Mouse (Mus musculus): ENCODE measurements around the gene Mfsd4a. TPM values are rescaled to one million over a fixed set of nuclear protein-coding genes. Genes with fewer than 3 reads are reported as not detected.

The Mfsd4a gene
- total RNA-seq, 2 experiments from 2014 or later: 0.68 TPM; not detected in 1

- ATAC-seq (replicated peaks; ENCODE audit: low FRiP score, poor library complexity, severe bottlenecking): no peak
Measured at GRCm38 (mm10) chr1:132000506-132000905, 67.4 kb downstream of the Mfsd4a start.

GRCm38 (mm10) chr1:131995062-131995461, 72.8 kb downstream of the Mfsd4a start:
- ATAC-seq (replicated peaks; ENCODE audit: low FRiP score, poor library complexity, severe bottlenecking): peak; percentile 79

- ATAC-seq (replicated peaks; ENCODE audit: low FRiP score, poor library complexity, severe bottlenecking): no peak
Measured at GRCm38 (mm10) chr1:131993169-131994040, 74.5 kb downstream of the Mfsd4a start.

GRCm38 (mm10) chr1:131992561-131993001, 75.3 kb downstream of the Mfsd4a start:
- no peak for ATAC-seq (replicated peaks; ENCODE audit: low FRiP score, poor library complexity, severe bottlenecking)

- no peak for ATAC-seq (replicated peaks; ENCODE audit: low FRiP score, poor library complexity, severe bottlenecking)
Measured at GRCm38 (mm10) chr1:131990083-131990760, 77.6 kb downstream of the Mfsd4a start.

GRCm38 (mm10) chr1:131989476-131989875, 78.4 kb downstream of the Mfsd4a start:
- ATAC-seq (replicated peaks; ENCODE audit: low FRiP score, poor library complexity, severe bottlenecking): no peak

- no peak for ATAC-seq (replicated peaks; ENCODE audit: low FRiP score, poor library complexity, severe bottlenecking)
Measured at GRCm38 (mm10) chr1:131987432-131987831, 80.4 kb downstream of the Mfsd4a start.

GRCm38 (mm10) chr1:131983806-131984205, 84.1 kb downstream of the Mfsd4a start:
- no peak for ATAC-seq (replicated peaks; ENCODE audit: low FRiP score, poor library complexity, severe bottlenecking)

- peak; percentile 86 for ATAC-seq (replicated peaks; ENCODE audit: low FRiP score, poor library complexity, severe bottlenecking)
Measured at GRCm38 (mm10) chr1:131982907-131983306, 85.0 kb downstream of the Mfsd4a start.

GRCm38 (mm10) chr1:131981378-131982013, 86.4 kb downstream of the Mfsd4a start:
- peak; percentile 86 for ATAC-seq (replicated peaks; ENCODE audit: low FRiP score, poor library complexity, severe bottlenecking)

GRCm38 (mm10) chr1:131980471-131980870, 87.4 kb downstream of the Mfsd4a start:
- no peak for ATAC-seq (replicated peaks; ENCODE audit: low FRiP score, poor library complexity, severe bottlenecking)

GRCm38 (mm10) chr1:131976886-131977285, 91.0 kb downstream of the Mfsd4a start:
- no peak for ATAC-seq (replicated peaks; ENCODE audit: low FRiP score, poor library complexity, severe bottlenecking)

- no peak for ATAC-seq (replicated peaks; ENCODE audit: low FRiP score, poor library complexity, severe bottlenecking)
Measured at GRCm38 (mm10) chr1:131973991-131974390, 93.9 kb downstream of the Mfsd4a start.

Other genes with a start within 250 kb of the Mfsd4a start
- gene Slc41a1, start 240.6 kb downstream of the Mfsd4a start, total RNA-seq (2015; ENCODE audit: low replicate concordance): 0.96 and 1.3 TPM in 2 replicates
- gene Slc41a1, start 240.6 kb downstream of the Mfsd4a start, total RNA-seq (2017; ENCODE audit: low replicate concordance): 0.56 TPM in 1 of 2 replicates, not detected in the other
- 9.0 and 11.3 TPM in 2 replicates for gene Rab29, start 200.8 kb downstream of the Mfsd4a start, total RNA-seq (2015; ENCODE audit: low replicate concordance)
- 5.2 and 14.2 TPM in 2 replicates for gene Rab29, start 200.8 kb downstream of the Mfsd4a start, total RNA-seq (2017; ENCODE audit: low replicate concordance)
- 35.0 and 47.6 TPM in 2 replicates for gene Nucks1, start 157.5 kb downstream of the Mfsd4a start, total RNA-seq (2015; ENCODE audit: low replicate concordance)
- 77.1 and 83.3 TPM in 2 replicates for gene Nucks1, start 157.5 kb downstream of the Mfsd4a start, total RNA-seq (2017; ENCODE audit: low replicate concordance)
- gene Slc45a3, start 105.1 kb downstream of the Mfsd4a start, total RNA-seq (2015; ENCODE audit: low replicate concordance): not detected in 2 replicates
- 0.56 and 1.3 TPM in 2 replicates for gene Slc45a3, start 105.1 kb downstream of the Mfsd4a start, total RNA-seq (2017; ENCODE audit: low replicate concordance)
- gene Elk4, start 60.5 kb downstream of the Mfsd4a start, total RNA-seq (2015; ENCODE audit: low replicate concordance): 96.8 and 101 TPM in 2 replicates
- 75.8 and 94.4 TPM in 2 replicates for gene Elk4, start 60.5 kb downstream of the Mfsd4a start, total RNA-seq (2017; ENCODE audit: low replicate concordance)
- gene Cdk18, start 71.6 kb upstream of the Mfsd4a start, total RNA-seq (2015; ENCODE audit: low replicate concordance): not detected in 2 replicates
- 0.28 TPM in 1 of 2 replicates, not detected in the other for gene Cdk18, start 71.6 kb upstream of the Mfsd4a start, total RNA-seq (2017; ENCODE audit: low replicate concordance)
- gene Lemd1, start 123.4 kb upstream of the Mfsd4a start, total RNA-seq (2015; ENCODE audit: low replicate concordance): not detected in 2 replicates
- not detected in 2 replicates for gene Lemd1, start 123.4 kb upstream of the Mfsd4a start, total RNA-seq (2017; ENCODE audit: low replicate concordance)
- gene AC124108.1, start 123.4 kb upstream of the Mfsd4a start, total RNA-seq (2015; ENCODE audit: low replicate concordance): not detected in 2 replicates
- not detected in 2 replicates for gene AC124108.1, start 123.4 kb upstream of the Mfsd4a start, total RNA-seq (2017; ENCODE audit: low replicate concordance)
- not detected in 2 replicates for gene Gm10188, start 161.7 kb upstream of the Mfsd4a start, total RNA-seq (2015; ENCODE audit: low replicate concordance)
- not detected in 2 replicates for gene Gm10188, start 161.7 kb upstream of the Mfsd4a start, total RNA-seq (2017; ENCODE audit: low replicate concordance)
- gene Klhdc8a, start 230.6 kb upstream of the Mfsd4a start, total RNA-seq (2015; ENCODE audit: low replicate concordance): not detected in 2 replicates
- not detected in 2 replicates for gene Klhdc8a, start 230.6 kb upstream of the Mfsd4a start, total RNA-seq (2017; ENCODE audit: low replicate concordance)
- 4.4 and 7.7 TPM in 2 replicates for gene Nuak2, start 248.1 kb upstream of the Mfsd4a start, total RNA-seq (2015; ENCODE audit: low replicate concordance)
- gene Nuak2, start 248.1 kb upstream of the Mfsd4a start, total RNA-seq (2017; ENCODE audit: low replicate concordance): 1.8 and 3.7 TPM in 2 replicates